Comparison of ENCODE assay signal across 8 mouse cellular contexts in genomic region chr14:103650413-103651101, GRCm38 (mm10). TPM values are rescaled to one million over a fixed set of nuclear protein-coding genes. Genes with fewer than 3 reads are reported as not detected.
A peak's percentile ranks its signal among the peaks of the same experiment; 100 is the strongest.
DNase-seq lines count a peak whose midpoint lies in the region; ATAC-seq and TF ChIP-seq lines count a peak whose summit lies in the region.

No protein-coding gene starts in this region.

- no peaks in the 10 kb centered on the region for H3K36me3 ChIP-seq in intestine, postnatal 0 days (ENCODE audit: control insufficient read depth, insufficient read depth)
- H3K36me3 ChIP-seq in limb, embryonic 12.5 days, result no peaks in the 10 kb centered on the region
- no peaks in the 10 kb centered on the region for H3K36me3 ChIP-seq in midbrain, embryonic 12.5 days

- H3K4me2 ChIP-seq in intestine, postnatal 0 days (replicated peaks; ENCODE audit: low read depth), result peak overlapping the region; percentile 99
- peak overlapping the region; percentile 99 for H3K4me2 ChIP-seq in limb, embryonic 12.5 days
- peak overlapping the region; percentile 70 for H3K4me2 ChIP-seq in midbrain, embryonic 12.5 days (replicated peaks)

- peak overlapping the region; percentile 60 for H3K27ac ChIP-seq in intestine, postnatal 0 days (ENCODE audit: low read depth, low read length)
- peak overlapping the region; percentile 66 for H3K27ac ChIP-seq in limb, embryonic 12.5 days
- H3K27ac ChIP-seq in midbrain, embryonic 12.5 days (replicated peaks), result peak overlapping the region; percentile 99

- H3K9me3 ChIP-seq in intestine, postnatal 0 days (ENCODE audit: control insufficient read depth), result no peaks in the 10 kb centered on the region
- no peaks in the 10 kb centered on the region for H3K9me3 ChIP-seq in limb, embryonic 12.5 days
- H3K9me3 ChIP-seq in midbrain, embryonic 12.5 days, result no peaks in the 10 kb centered on the region

- TF ChIP-seq CTCF in intestine, postnatal 0 days (IDR thresholded peaks at IDR 0.05; ENCODE audit: low read depth), result no peak

- peak overlapping the region; percentile 42 for H3K9ac ChIP-seq in intestine, postnatal 0 days (ENCODE audit: low read depth, low read length)
- H3K9ac ChIP-seq in limb, embryonic 12.5 days (replicated peaks), result peak overlapping the region; percentile 69
- H3K9ac ChIP-seq in midbrain, embryonic 12.5 days (replicated peaks), result peak overlapping the region; percentile 92

- WGBS in intestine, postnatal 0 days, result under 1% methylated on average over 54 of the region's 67 CpGs
- under 1% methylated on average over 61 of the region's 67 CpGs for WGBS in limb, embryonic 12.5 days
- WGBS in midbrain, embryonic 12.5 days, result under 1% methylated on average over 56 of the region's 67 CpGs

- peaks cover 18% of the 10 kb centered on the region; the same call in 1 of the 2 replicates for H3K27me3 ChIP-seq in intestine, postnatal 0 days (replicated peaks; ENCODE audit: control insufficient read depth, insufficient read depth, low read length)
- peaks cover 35% of the 10 kb centered on the region for H3K27me3 ChIP-seq in limb, embryonic 12.5 days
- H3K27me3 ChIP-seq in midbrain, embryonic 12.5 days, result no peaks in the 10 kb centered on the region

- no peaks in the 10 kb centered on the region for H3K4me1 ChIP-seq in intestine, postnatal 0 days (replicated peaks; ENCODE audit: control insufficient read depth, insufficient read depth, low read length)
- peaks cover 14% of the 10 kb centered on the region for H3K4me1 ChIP-seq in limb, embryonic 12.5 days (replicated peaks)
- H3K4me1 ChIP-seq in midbrain, embryonic 12.5 days, result peaks cover 45% of the 10 kb centered on the region

- peak; percentile 6 for ATAC-seq in activated CD4-positive, CD25-positive, alpha-beta regulatory T cell, adult 4 months
- ATAC-seq in intestine, postnatal 0 days, result peak; percentile 65
- peak; percentile 63 for ATAC-seq in limb, embryonic 12.5 days (ENCODE audit: insufficient number of reproducible peaks, insufficient read depth, low FRiP score, low TSS enrichment, low read depth)
- peak; percentile 71 for ATAC-seq in midbrain, embryonic 12.5 days (ENCODE audit: low FRiP score, low read depth)

- DNase-seq in cerebellum, adult 9-11 months, result peak; percentile 89
- peak; percentile 63 to 65 for DNase-seq in frontal cortex, postnatal 36 days (ENCODE audit: low spot score in 2 of 2)
- DNase-seq in right cerebral cortex, postnatal 4 days, result peak; percentile 73
- DNase-seq in adipocyte (ENCODE audit: low spot score), result no peak

- H3K4me3 ChIP-seq in intestine, postnatal 0 days (ENCODE audit: low read depth, low read length), result peak overlapping the region; percentile 70
- H3K4me3 ChIP-seq in limb, embryonic 12.5 days (replicated peaks), result peak overlapping the region; percentile 77
- peak overlapping the region; percentile 76 for H3K4me3 ChIP-seq in midbrain, embryonic 12.5 days

RNA-seq across cellular contexts. Expression of gene Slain1, which starts 0.5 kb away (rescaled TPM):
- 10 to 100 TPM; 12.7 to 17.2 TPM for polyA plus RNA-seq in activated CD4-positive, CD25-positive, alpha-beta regulatory T cell, adult 4 months (2017; shearing (Covaris generic))
- 1.3 and 1.8 TPM in 2 replicates for polyA plus RNA-seq in intestine, postnatal 0 days (2015; fragmentation: Nextera tagmentation; extraction: Ambion mirVana)
- polyA plus RNA-seq in limb, embryonic 12.5 days (2016; fragmentation: Nextera tagmentation; extraction: Ambion mirVana), result 2.5 and 2.8 TPM in 2 replicates
- polyA plus RNA-seq in midbrain, embryonic 12.5 days (2016; fragmentation: Nextera tagmentation; extraction: Ambion mirVana), result 22.9 and 28.2 TPM in 2 replicates

Comparison
In these comparisons a context has a peak if more than half of its experiments do, and no peak if none do; other contexts are left out.
1. ATAC-seq: peak in every context shown above with its lines; median percentile 71 in midbrain, embryonic 12.5 days; 65 in intestine, postnatal 0 days; 63 in limb, embryonic 12.5 days; 6 in activated CD4-positive, CD25-positive, alpha-beta regulatory T cell, adult 4 months.
2. H3K9ac ChIP-seq: peak in every context shown above with its lines; median percentile 92 in midbrain, embryonic 12.5 days; 69 in limb, embryonic 12.5 days; 42 in intestine, postnatal 0 days.